Mouse (Mus musculus) layer of hippocampus, adult 9-11 months (tissue): ENCODE data around the gene Actrt2.

Source experiments
- DNase-seq: peaks from one replicate; pipeline ENCODE4 v3.0.0; 2022

Gene Actrt2

DNA sequence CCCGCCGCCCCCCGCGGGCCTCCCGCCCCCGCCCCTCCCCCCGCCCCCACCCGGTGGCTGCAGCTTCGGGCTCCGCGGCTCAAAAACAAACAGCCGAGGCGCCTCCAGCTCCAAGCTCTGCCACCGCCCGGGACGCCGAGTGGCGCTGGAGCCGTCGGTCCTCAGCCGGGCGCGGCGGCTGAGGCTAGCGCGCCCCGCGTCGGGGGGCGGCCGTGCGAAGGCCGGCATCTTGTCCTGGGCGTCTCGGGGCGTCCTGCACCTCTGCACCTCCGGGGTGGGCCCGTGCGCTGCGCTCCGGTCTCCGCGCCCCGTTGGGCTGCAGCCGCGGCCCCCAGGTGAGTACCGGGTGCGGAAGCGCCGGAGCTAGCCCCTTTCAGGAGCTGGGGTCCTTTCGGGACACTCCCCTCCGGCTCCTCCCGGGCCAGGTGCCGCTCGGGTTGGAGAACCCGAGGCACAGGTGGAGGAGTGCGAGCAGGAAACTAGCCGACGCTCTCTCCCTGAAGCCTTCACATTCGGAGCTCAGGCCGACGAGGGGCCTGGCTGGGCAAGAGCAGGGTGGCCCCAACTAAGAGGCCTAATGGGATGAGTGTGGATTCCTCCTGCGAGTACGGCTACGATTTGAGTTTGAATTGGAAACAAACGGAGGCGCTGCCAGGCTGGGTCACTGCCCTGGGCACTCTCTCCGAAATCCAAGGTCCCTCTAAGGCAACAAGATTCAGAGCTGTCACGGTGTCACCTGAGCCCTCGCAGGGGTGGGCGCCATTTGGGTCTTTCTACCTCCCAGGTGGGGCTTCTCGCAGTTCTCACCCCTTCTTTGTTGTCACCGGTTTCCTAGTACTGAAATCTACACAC is 30.0 kb downstream of the Actrt2 start:
- no peak for DNase-seq

DNA sequence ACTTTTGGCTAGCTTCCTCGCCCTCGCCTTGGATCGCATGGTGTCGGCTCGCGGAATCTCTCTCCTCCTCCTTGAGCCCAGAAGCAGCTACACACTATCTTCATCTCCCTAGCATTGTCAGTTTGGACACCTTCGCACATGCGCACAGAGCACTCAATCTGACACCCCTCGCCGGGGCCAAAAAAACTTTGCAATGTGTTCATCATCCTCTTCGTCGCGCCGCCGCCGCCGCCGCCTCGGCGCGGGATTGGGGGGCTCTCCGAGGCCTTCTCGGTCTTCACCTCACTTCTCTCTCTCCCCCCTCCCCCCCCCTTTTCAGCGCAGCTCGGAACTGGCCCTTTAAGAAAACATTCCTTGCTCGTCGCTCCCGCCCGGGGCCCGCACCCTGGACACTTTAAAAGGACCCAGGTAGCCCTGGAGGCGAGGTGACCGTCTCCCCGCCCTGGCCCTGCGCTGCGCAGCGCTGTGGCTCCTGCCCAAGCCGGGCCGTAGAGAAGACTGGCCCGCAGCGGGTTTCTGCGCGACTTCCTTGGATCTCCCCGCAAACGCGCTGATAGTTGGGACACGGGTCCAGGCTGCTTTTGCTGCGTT is 30.9 kb downstream of the Actrt2 start, which contains the start of gene Prdm16:
Gene Prdm16 (minus strand): TSS at position 153 of the 591 bp plus-strand sequence.
- no peak for DNase-seq

DNA sequence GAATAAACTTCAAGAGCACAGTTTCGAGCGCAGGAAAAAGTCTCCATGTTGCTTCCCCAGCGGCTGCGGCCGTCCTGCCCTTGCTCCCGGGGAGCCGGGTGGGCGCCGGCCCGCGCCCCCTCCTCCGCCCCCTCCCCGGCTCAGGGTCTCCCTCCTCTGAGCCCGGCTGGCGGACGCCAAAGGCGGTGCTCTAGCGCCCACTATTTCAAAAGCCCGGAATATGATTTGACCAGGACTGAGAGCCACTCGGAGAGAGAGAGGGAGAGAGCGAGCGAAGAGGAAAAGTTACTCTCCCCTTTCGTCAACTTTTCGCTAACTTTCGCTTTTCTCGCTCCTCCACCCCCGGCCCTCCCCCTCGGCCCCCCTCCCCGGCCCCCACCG is 31.6 kb downstream of the Actrt2 start:
- DNase-seq = no peak

DNA sequence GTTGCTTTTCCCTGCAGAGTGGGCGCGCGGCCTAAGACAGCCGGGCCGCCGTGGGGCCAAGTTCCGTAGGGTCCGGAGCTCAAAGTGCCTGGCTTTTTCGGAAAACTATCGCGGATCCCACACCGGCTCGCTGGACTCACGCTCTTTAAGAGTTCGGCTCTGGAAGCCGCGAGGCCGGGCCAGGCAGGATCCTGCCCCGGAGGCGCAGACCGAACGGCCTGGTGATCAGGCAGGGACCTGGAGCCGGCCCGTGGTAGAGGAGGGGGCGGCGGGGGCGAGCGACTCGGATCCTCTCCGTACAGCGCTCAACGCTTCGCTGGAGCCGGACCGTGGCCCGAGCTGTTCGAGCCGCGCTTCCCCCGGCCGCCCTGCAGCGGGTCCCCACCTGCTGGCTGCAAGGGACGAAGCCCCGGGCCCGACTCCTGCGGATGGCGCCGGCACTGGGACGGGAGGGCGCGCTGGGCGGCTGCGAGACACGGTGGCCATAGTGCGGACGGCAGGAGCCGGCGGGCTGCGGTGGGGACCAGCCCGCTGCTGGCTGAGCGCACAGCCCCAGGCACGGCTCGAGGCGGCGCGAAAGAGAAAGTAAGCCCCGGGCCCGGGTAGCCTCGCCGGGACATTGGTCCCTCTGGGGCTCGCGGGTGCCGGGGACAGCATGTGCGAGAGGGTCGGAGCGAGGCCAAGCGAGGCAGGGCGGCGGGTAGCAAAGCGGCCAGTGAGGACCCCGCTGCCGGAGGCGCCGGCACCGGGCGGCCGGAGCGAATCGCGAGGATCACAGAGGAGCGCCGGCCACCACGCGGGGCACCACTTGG is 32.2 kb downstream of the Actrt2 start:
- DNase-seq = no peak

DNA sequence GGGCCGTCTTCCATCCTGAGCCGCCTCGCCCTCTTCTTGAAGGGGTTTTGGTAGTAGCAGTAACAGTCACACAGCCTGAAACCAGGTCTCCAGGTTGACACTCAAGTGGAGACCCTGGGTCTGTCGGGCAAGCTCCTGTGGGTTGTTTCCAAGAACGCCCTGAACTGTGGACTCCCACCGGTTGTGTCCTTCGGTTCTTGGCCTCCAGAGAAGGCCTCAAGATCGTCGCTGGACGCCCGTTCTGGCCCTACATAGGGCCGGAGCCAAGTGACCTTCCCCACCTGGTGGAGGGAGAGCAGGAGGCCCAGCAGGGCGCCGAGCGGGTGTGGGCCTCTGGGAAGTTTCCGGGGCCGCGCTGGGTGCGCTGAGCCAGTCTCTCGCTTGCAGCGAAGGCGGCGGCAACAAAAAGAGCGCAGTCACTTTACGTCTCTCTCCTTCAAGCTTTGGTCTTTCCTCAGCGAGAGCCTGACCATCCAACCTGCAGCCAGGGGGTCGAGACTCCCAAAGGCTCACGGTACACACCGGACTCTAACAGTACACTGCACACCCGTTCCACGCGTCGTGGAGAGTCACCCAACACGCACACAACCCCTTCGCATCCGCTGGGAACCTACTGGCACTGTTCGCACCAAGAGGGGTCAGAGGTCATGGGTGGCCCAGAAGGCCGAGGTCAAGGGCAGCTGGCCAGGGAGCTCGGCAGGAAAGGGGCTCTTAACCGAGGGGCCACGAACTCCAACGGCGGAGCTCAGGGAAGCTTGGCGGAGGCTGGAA is 33.0 kb downstream of the Actrt2 start:
- DNase-seq = no peak

DNA sequence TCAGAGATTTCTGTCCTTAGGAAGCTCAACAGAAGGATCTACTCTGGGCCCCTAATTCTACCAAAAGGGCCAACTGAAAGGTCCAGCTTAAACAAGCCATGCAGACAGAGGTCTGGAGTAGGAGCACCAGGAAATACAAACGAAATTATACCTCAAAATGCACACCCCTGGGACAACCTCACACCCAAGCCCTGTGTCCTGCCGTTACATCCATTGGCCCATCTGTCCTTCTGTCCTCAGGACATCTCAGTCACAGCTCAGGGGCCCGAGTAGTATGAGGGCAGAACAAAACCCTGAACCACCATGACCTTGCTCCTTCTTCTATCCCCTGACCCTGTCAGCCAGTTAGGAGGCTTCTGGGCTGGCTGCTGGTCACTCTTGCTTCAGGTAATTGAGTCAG is 33.7 kb downstream of the Actrt2 start:
- no peak for DNase-seq

DNA sequence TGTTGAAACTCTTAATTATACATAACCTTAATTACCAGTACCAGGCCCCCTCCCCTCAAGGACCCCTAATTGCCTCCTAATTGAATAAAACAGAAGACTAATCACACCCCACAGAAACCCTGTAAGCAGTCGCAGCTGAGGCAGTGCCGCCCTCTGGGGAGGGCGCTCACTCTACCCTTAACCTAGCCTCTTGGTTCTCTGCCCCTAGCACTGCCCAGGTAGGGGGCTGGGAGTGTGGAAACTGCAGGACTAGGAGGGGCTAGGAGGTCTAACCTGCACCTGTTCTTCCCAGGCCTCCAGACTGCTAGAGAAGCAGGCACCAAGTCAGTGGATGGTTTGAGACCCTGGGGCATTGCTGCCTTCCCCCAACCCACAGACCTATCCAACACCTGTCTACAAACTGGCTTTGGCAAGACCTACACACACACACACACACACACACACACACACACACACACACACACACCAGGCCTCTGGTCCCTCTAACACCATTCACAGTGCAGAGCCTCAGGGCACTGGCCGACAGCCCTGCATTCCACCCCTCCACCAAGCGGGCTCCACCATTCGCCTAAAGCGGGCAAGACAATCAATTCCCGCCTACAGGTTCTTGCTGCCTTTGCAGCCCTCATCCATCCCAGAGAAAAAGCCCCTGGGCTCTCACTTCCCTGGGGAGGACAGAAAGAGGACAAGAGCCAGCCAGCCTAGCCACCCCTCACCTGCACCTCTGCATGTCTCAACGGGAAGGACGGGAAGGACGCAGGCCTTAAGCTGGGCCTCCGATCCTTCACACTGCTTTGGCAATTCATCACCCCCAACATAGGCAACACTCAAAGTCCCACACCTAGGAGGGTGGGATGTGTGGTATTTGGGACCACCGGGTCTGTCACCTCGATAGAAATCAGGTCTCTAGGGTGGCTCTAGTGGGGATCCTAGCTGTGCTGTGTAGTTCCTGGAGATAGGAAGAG is 34.6 kb downstream of the Actrt2 start:
- no peak for DNase-seq

DNA sequence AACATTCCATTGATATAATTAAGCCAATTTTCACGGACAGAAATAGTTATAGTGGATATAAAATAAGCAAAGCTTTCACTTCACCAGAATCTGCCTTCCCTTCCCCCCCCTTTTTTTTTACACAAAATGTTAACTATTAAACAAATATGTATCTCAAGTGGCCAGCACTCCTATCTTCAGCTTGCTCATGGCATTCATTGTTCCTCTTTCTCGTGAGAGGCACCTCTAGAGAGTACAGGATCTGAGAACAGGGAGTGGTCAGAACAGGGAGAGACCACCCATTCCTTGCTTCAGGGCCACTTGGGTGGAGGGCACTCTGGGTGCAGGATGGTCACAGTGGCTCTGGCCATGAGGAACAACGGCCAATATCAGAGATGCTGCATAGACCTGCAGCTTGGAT is 36.9 kb downstream of the Actrt2 start:
- no peak for DNase-seq

DNA sequence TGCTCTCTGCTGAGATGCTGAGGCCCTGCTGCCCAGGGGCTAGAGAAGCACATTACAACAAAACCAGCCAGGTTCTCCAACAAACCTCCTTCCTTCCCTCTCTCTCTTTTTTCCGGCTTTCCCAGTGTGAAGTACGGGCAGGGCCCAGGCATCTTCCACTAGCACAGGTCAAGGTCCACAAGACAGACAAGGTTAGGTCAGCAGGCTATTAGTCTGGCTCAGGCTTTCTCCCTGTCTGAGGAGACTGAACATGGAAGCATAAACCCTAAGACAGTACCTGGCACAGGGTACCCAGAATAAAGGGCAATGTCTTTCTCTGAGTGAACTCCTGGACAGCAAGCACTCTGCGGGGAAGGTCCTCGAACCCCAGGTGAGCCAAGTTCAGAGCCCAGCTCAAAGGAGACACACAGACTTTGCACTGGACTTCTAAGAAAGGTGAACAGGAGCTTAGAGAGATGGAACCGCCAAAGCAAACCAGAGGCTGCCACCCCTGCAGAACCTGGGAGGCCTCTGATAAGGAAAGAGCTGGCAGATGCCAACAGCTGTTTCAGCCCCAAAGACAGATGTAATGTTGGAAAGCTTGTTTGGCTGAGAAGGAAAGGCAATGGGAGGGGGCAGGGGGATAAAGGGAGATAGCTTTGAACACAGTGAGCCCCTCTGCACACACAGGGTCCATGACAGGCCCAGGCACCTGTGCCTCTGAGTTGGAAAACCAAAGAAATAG is 40.1 kb downstream of the Actrt2 start:
- DNase-seq = no peak

DNA sequence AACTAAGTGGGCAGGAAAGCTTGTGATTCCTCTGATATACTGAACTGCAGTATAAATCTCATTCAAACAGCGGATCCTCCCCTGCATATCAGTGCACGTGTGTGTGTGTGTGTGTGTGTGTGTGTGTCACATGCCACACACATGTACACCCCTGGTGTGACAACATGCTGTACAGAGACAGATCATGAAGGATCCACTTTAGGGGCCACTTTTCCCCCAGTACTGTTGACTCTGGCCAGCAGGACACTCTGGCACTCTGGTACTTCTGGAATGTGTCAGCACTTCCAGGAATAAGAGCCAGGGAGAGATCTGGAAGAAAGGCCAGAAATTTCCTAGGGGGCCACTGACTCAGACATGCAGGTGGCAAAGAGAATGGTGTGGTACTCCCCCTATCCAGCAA is 41.4 kb downstream of the Actrt2 start:
- no peak for DNase-seq

DNA sequence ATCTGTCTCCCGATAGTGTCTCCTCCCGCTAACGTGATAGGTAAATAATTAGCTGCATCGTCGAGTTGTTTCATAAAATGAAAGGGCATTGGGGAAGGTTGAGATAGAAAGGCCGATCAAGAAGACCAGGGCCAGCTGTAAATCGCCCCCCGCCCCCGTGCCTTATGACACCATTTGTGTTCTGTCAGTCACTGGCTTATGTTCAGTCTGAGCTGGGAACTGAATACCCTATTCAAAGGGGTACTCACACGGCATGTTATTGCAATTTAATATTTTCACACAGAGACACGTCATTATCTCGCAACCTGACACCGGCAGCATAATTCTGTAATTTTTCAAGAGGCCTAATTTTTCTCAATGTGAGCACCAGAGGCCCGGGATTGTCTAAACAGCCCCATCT is 42.0 kb downstream of the Actrt2 start:
- no peak for DNase-seq

DNA sequence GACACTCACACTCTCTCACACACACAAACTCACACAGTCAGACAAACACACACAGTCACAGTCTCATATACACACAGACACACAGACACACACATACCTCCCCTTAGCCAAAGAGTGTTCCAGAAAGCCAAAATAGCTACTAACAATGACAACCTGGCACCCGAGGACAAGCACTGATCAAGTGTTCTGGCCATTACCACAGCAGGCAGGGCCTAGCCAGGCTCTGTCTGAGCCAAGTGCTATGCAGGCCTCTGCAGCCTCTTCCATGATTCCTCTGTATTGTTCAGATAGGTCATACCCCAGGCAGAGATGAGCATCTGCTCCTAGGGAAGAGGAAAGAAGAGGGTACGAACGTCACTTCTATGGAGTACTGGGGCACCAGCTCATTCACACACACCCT is 44.4 kb downstream of the Actrt2 start:
- no peak for DNase-seq

DNA sequence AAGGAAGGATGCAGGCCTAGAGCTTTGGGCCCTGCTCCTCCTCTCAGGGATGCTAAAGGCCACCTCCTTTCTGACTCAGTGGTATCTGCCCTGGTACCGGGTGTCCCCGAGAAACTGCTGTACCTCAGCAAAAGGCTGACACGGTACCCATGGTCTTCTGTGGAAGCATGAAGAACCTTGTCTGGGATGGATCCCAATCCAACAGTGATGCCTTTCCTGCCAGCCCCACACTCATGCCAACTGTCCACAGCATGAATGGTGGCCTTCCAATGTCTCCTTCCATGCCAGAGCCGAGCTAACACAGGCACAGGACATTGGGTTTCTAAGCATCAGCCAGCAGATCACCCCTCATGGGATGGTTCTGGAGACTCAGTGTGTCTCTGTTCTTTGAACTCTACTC is 45.1 kb downstream of the Actrt2 start:
- DNase-seq = no peak
